Mouse (Mus musculus) naive thymus-derived CD4-positive, alpha-beta T cell, adult 2 months (primary cell): ENCODE measurements around the gene Phlpp2.
A peak's percentile ranks its signal among the peaks of the same experiment; 100 is the strongest.

ENCODE experiments used
- DNase-seq: peaks from one replicate; pipeline ENCODE4 v3.0.0-alpha.2; 2011; ENCODE audit warnings: low read depth

The Phlpp2 gene

GRCm38 (mm10) chr8:109903909-109904469, 35.6 kb downstream of the Phlpp2 start:
- DNase-seq: no peak

DNA sequence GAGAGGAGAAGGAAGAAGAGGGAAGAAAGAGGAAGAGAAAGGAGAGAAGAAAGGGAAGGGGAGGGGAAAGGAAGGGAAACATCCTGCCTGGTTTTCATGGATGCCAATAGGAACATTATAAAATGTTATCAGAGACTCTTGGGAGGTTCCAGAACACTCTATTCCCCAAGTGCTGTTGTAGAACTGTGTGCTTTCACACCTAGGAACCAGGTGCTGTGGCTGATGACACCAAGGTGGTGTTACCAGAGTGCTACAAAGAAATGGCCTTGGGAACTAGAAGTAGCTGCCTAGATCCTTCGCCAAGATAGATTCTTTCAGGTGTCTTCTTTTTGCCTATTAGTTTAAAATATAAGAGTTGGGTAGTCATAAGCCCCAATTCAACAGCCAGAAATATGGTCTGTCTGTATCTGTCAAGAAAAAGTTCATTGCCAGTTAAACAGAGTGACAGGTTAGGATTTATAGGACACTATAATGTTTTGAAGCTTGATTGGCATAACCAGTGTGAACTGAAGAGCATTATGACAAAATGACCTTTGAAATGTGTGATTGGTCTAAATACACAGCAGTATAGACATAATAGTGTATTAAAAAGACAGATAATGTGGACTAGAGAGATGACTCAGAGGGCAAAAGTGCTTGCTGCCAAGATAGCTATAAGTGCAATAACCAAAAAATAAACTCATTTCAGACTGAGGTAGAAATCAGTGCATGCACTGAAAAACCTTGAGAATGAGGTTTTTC, 36.8 kb downstream of the Phlpp2 start:
- DNase-seq: no peak

DNA sequence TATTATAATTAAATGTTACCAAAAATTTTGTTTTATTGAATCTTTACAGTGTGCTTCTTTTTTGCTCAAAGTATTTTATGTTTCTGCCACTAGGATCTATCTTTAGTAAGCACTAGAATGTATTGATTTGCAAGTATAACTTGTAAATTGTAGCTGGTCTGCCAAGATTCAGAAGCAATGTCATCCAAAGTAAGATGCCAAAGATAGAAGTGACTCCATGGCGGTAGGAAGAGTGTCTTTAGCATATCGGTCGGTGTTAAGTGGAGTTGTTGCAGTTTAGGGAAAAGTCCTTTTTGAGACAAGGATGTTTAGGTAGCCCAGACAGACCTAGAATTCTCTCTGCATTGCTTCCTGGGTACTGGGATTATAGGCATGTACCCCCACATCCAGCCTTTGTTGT, 38.6 kb downstream of the Phlpp2 start:
- no peak for DNase-seq

DNA sequence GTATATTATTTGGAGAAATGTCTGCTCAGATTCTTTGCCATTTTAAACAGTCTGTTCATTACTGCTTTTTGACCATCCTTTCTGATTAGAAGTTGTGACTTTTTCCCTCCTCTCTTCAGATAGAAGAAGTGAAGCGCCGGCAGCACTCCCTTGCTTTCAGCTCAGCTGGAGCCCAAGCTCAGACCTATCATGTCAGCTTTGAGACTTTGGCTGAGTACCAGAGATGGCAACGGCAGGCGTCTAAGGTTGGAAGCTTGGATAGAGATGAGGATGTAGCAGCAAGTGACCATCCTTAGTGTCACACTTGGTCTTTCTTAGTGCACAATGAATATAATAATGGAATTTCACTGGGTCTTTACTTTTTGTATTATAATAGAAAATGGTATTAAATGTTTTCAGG, 39.0 kb downstream of the Phlpp2 start:
- no peak for DNase-seq

DNA sequence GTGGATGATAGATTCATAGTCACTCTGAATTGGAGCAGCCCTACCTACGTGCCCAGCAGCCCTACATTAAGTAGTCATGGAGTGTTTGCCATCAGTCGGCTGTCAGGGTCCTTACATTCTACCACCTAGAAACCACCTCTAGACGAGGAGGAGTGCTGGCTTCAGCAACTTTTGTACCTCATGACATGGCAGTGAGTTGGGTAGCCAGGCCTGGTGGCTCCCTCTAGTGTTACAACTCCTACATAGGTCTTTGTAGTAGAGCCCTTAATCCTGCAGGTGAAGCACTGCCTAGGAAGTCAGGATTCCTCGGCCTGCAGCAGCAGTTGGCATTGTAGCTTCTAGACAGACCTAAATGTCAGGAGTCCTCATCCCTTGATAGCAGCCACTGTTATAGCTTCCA, 48.9 kb downstream of the Phlpp2 start:
- peak; percentile 64 for DNase-seq

DNA sequence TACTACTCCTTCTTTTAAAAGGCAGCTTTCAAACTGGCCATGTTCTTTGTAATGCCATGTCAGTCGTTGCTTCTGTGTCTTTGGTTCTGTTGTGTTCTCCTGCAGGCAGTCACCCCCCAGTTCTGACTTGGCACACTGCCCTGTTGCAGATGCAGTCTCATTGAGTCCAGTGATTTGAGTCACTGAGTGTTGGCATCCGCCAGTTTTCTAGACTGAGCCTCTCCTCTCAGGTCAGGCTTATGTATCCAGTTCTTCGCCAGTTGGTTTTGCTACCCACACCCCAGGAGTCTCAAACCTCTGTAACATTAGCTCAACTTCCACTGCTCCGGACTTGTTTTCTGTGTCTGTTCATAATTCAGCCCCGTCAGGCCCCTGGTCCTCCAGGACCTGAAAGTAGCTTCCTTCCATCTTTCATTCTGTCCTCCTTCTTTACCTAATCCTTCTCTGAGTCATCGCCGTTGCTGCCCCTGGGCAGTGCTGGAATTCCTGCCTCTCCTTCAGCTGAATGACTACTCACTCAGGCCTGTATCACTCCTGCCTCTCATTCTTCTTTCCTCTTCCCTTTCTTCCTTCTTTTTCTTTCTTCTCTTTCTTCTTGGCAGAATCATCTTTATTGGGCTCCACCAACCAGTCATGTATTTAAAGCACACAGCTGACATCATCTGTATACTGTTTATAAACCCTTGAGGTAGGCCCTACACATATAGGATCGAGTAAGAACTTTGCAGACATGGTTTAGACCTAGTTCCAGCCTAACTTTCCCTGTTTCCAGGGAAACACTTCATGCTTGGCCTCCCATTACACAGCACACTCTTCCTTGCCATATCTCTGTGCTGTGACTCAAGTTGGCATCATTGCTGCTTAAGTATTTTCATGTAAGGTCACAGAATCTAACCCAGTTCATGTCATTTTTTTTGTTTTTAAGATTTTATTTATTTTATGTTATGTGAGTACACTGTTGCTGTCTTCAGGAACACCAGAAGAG, 52.4 kb downstream of the Phlpp2 start:
- DNase-seq: no peak

- DNase-seq: no peak
Observed at GRCm38 (mm10) chr8:109941606-109942360, 73.4 kb downstream of the Phlpp2 start.

GRCm38 (mm10) chr8:109945153-109945632, 76.9 kb downstream of the Phlpp2 start:
- no peak for DNase-seq

DNA sequence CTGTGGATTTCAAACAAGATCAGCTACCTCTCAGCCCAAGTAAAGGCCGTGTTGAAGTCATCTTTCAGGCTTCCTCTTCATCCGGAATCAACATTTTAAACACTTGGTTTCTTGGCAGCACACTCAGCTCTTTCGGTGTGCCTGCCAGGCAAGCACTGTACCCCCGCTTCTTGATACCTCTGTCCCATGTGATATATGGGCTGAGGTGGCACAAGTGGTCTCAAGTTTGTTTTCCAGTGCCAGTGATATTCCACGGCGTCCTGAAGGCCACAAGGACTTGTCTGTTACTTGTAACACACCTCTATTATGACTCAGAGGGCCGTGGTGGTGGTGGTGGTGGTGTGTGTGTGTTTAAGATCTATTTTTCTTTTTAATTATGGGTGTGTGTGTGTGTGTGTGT, 77.4 kb downstream of the Phlpp2 start:
- no peak for DNase-seq

- no peak for DNase-seq
Observed at GRCm38 (mm10) chr8:109946272-109946671, 77.9 kb downstream of the Phlpp2 start.

GRCm38 (mm10) chr8:109947447-109948284, 79.3 kb downstream of the Phlpp2 start:
- DNase-seq: no peak

DNA sequence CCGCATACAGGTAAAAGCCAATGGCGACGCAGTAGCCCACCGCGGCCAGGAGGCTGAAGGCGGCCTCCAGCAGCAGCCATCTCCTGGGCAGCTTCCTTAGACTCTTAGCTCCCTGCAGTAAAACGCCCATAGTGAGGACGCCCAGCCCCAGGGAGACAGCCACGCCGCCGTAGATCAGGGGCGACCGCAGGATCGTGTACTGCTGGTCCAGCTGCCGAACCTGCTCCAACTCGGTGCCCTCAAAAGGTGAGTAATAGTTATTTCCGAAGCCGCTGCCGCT, 79.9 kb downstream of the Phlpp2 start:
- DNase-seq: no peak

DNA sequence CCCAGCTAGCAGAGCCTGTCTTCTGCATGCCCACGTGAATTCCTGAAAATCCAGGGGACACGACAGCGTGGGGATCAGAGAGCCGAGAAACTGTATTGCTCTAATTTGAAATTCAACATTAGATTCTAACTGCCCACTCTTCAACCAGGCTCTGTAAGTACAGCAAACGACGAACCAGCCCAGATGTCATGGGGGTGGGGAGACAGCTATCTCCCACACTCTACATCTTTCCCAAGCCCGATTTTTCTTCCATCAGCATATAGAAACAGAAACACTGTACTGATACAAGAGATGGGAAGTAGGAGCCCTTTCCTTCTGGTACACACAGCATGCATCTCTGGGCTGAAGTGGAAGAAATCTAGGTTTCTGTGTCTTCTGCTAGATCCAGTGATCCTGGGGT, 83.8 kb downstream of the Phlpp2 start:
- DNase-seq: no peak

GRCm38 (mm10) chr8:109954486-109954948, 86.2 kb downstream of the Phlpp2 start:
- no peak for DNase-seq

DNA sequence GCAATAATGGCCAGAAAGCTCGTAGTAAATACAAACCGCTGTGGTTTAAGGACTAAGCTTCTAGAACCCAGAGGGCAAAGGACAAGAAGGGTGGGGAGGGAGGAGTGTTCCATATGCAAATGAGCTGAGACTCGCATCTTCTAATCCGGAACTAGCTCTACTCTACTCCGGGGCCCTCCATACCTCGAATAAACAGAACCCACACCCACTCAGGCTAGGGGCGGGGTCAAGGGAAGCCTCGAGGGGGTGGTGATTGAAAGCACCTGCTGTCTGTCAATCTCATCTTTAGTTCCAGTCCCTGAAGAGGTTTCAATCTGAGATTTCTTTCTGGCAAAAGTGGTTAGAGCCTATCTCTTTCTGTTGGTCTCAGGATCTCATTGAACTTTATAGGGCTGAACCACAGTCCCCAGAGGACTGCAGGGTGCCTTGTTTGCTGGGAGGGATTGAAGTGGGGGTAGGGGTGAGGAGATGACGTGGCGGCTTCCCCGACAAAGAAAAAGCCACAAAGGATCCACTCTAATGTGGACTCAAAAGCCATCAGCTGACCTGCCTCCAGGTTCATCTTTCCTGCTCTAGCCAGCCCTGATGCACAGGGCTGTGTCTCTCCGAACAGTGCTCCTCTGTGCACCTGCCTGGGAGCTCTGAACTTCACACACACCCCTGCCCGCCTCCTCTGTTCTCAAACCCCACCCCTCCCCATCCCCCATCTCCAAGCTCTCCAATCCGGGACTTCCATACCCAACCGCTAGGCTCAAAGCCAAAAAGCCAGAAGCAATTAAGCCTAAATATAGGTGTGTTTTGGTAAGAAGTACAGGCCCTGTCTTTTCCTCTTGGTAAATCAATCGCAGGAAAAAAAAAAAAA, 89.1 kb downstream of the Phlpp2 start:
- DNase-seq: peak; percentile 14

DNA sequence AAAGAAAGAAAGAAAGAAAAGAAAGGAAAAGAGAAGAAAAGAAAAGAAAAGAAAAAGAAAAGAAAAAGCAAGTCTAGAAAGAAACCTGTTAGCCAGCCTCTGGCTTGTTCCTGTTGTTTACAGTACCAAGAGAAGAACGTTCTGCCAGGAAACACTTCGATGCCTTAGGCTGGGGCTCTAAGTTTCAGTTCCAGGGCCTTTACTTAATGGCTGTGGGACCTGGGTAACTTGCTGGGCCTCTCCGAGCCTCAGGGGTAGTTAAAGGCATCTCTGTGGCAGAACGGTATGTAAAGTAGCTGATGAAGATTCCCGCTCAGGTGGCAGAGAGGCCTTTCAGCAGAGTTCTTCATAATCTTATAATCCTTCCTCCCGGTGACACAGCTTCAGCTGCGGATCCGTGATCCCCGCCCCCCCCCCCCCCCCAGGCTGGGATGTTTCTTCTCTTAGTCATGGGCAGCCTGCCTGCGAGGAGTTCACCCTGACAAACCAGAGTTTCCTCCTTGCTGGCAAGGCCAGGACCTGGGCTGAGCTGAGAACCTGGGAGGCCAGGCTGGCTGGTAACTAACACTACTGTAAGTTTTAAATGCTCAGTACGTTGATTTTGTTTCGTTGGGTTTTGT, 89.8 kb downstream of the Phlpp2 start:
- no peak for DNase-seq

DNA sequence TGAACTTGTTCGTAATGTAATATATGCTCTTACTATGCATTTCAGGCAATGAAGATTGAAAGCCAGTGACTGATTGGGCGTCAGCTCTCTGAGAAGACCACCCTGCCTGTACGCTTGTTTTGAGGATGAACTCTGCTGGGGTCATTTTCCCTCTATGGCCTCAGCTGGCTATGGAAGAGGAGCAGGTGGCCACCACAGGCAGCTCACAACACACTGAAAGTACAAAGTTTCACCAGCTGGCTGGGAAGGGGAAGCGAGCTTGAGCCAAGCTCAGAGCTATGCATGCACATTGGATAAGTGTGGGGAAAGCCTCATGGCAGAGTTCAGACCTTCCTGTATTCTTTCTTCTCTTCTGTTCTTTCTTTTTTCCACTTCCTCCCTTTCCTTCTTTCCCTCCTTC, 90.8 kb downstream of the Phlpp2 start:
- DNase-seq: no peak

DNA sequence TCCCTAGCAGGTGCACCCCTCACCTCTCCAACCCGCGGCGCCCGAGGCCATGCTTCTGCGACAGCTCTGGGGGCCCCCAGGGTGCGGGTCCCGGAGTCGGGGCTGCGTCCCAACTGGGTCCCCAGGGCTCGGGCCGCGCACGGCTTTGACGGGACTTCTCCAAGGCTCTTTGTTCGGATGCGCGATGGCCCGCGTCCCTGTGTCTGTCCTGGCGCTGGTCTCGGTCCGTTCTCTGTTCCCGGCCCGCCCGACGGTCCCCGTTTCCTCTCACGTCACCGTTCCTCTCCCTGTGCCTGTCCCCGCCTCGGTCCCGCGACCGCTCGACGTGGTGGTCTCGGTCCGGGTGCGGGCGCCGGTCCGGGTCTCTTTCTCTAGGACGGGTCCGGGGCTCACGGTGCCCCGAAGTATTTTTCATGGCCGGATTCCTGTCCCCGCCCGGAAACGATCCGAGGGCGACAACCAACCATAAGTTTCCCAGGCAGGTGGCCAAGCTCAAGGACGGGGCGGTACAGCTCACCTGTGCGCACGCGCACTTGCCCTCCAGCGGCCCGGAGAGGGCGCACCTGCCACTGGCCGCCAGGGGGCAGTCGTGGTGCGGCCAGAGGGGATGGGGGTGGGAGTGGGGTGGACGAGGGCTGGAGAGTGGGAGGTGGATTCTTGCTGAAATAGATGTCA, 93.5 kb downstream of the Phlpp2 start, which contains the start of gene Marveld3:
TSS of gene Marveld3 (minus strand) at position 511 of the 675 bp plus-strand sequence.
- DNase-seq: peak; percentile 43

- DNase-seq: no peak
Observed at GRCm38 (mm10) chr8:109962896-109963295, 94.6 kb downstream of the Phlpp2 start.
